Mouse (Mus musculus): ENCODE measurements around the gene Lztfl1. TPM values are rescaled to one million over a fixed set of nuclear protein-coding genes. Genes with fewer than 3 reads are reported as not detected.
"Not testable (repeated sequence)": the region's sequence is repeated elsewhere in the genome, so short reads cannot be mapped to it uniquely, and the experiment has no call there.

The Lztfl1 gene
- polyA plus RNA-seq (2015; fragmentation: Nextera tagmentation; extraction: Ambion mirVana), result 16.4 and 17.4 TPM in 2 replicates

DNA sequence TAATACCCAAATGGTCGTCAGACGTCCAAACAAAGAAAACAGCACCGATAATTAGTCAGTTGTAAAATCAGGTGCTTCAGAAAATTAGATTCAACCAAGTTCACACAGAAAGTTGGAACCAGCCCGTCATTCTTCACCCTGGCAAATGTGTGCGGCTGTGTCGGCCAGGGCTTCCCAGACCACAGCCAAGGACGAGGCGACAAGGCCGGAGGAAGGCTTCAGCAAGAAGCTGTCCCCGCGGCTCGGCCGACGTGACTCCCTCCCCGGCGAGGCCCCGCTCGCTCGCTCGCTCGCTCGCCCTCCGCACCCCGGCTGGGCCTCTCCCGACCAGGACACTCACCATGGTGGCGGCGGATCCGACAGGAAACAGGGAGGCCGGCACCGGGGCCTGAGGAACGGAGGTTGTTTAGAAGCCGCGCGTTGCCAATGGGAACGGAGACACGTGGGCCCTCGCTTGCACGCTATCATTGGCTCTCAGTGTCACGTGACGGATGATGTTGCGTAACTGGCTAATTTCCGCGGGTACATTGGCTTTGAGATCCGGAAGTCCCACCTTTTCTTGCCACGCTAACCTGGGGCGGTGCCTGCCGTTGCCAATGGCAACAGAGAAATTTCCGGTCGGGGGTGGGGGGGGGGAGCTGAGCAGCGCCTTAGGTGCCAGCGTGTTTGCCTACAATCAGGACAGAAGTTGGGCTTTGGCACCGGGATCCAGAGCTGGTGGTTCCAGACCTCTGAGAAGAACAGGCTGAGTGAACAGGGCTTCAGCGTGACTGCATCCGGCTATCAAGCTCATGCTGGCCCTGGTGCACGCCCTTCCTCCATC, at the start of gene Lztfl1:
Gene Lztfl1 (minus strand): TSS at position 512 of the 823 bp plus-strand sequence.
- Histone ChIP-seq H3K27ac (replicated peaks) (peak within 1 kb of the TSS; percentile 86), H3K9me3 (replicated peaks) (no peaks in the 10 kb centered on the region), H3K27me3 (peaks cover 9% of the 10 kb centered on the region; the same call in 1 of the 2 replicates), H3K36me3 (replicated peaks) (no peaks in the 10 kb centered on the region), H3K4me3 (replicated peaks) (peak within 1 kb of the TSS; percentile 89), H3K4me1 (replicated peaks) (peaks cover 12% of the 10 kb centered on the region), H3K9ac (peak within 1 kb of the TSS; percentile 78), H3K4me2 (peak within 1 kb of the TSS; percentile 89)
- ATAC-seq (ENCODE audit: insufficient read depth), result peak; percentile 99
- under 1% methylated on average over 54 of the region's 55 CpGs for WGBS (ENCODE audit: insufficient replicate concordance)

GRCm38 (mm10) chr9:123766996-123767395, 49.5 kb upstream of the Lztfl1 start:
- 62% methylated on average over 3 of the region's 3 CpGs for WGBS (ENCODE audit: insufficient replicate concordance)
- no peaks in the 10 kb centered on the region for H3K36me3 ChIP-seq (replicated peaks)
- no peak overlapping the region for H3K27ac ChIP-seq (replicated peaks)
- no peak for ATAC-seq (ENCODE audit: insufficient read depth)
- H3K4me1 ChIP-seq (replicated peaks), result no peaks in the 10 kb centered on the region
- H3K4me3 ChIP-seq (replicated peaks), result no peak overlapping the region
- H3K9me3 ChIP-seq (replicated peaks), result no peaks in the 10 kb centered on the region
- H3K9ac ChIP-seq, result no peak overlapping the region
- H3K27me3 ChIP-seq, result no peaks in the 10 kb centered on the region
- no peak overlapping the region for H3K4me2 ChIP-seq

DNA sequence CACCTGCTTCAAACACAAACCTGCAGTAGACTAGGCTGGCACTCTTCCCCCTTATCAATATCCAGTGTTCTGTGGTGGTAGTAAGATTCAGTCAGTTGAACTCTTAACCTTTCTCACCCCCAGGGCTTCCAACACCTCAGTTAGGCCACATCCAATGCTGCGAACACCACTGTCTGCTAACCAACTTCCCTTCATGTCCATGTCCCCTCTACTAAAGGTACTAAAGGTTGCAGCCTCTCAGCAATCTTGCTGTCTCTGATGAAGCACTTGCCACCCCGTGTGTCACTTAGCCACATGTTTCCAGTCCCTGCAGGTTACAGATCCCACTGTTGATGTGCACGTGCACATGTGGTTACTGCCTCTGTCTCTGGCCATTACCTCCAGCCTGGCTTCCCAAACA, 46.3 kb upstream of the Lztfl1 start:
- Histone ChIP-seq H3K27ac (replicated peaks) (no peak overlapping the region), H3K27me3 (no peaks in the 10 kb centered on the region), H3K4me2 (no peak overlapping the region), H3K4me3 (replicated peaks) (no peak overlapping the region), H3K9me3 (replicated peaks) (no peaks in the 10 kb centered on the region), H3K9ac (no peak overlapping the region), H3K4me1 (replicated peaks) (no peaks in the 10 kb centered on the region), H3K36me3 (replicated peaks) (no peaks in the 10 kb centered on the region)
- no peak for ATAC-seq (ENCODE audit: insufficient read depth)
- WGBS (ENCODE audit: insufficient replicate concordance), result 56% methylated on average over 3 of the region's 3 CpGs

DNA sequence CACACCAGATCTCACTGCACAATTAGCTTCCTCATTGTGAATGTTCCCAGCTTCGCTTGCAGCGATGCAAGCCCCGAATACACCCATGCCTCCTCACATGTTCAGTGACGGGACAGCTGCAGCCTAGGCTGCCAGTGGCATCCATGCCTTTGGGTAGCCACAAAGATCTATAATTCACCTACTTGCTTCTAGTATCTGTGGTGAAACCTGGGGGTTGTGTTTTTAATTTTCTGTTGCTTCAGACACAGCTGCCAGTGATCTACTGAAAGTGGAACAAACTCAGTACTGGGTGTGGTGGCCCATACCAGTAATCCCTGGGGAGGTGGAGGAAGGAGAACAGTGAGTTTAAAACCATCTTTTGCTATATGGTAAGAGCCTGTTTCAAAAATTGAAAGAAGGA, 45.4 kb upstream of the Lztfl1 start:
- no peaks in the 10 kb centered on the region for H3K9me3 ChIP-seq (replicated peaks)
- no peaks in the 10 kb centered on the region for H3K27me3 ChIP-seq
- no peak overlapping the region for H3K4me3 ChIP-seq (replicated peaks)
- H3K9ac ChIP-seq, result no peak overlapping the region
- H3K36me3 ChIP-seq (replicated peaks), result no peaks in the 10 kb centered on the region
- ATAC-seq (ENCODE audit: insufficient read depth), result no peak
- H3K4me1 ChIP-seq (replicated peaks), result no peaks in the 10 kb centered on the region
- 83% methylated on average over 4 of the region's 4 CpGs for WGBS (ENCODE audit: insufficient replicate concordance)
- no peak overlapping the region for H3K4me2 ChIP-seq
- no peak overlapping the region for H3K27ac ChIP-seq (replicated peaks)

- H3K4me1 ChIP-seq (replicated peaks), result no peaks in the 10 kb centered on the region
- no peaks in the 10 kb centered on the region for H3K27me3 ChIP-seq
- H3K36me3 ChIP-seq (replicated peaks), result no peaks in the 10 kb centered on the region
- H3K4me3 ChIP-seq (replicated peaks), result no peak overlapping the region
- H3K4me2 ChIP-seq, result no peak overlapping the region
- H3K27ac ChIP-seq (replicated peaks), result no peak overlapping the region
- no peak for ATAC-seq (ENCODE audit: insufficient read depth)
- 48% methylated on average over 3 of the region's 3 CpGs for WGBS (ENCODE audit: insufficient replicate concordance)
- H3K9me3 ChIP-seq (replicated peaks), result no peaks in the 10 kb centered on the region
- H3K9ac ChIP-seq, result no peak overlapping the region
Measured at GRCm38 (mm10) chr9:123760806-123761205, 43.3 kb upstream of the Lztfl1 start.

DNA sequence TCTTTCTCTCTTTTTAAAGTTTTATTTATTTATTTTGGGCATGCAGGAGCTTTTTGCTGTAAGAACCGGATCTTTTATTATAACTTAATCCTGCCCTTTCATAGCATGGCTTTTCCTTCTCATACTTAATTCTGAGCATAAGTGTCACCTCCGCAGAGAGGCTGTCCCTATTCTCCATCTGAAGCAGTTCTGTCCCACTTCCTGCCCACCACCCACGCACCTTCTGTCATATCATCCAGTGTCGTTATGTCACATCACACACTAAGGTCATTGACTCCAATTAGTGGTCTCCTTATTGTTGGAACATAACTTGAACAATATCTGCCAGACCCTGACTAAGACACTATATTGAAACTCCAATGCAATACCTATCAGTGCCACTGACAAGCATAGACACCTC, 41.1 kb upstream of the Lztfl1 start:
- Histone ChIP-seq H3K27me3 (no peaks in the 10 kb centered on the region), H3K9ac (no peak overlapping the region), H3K36me3 (replicated peaks) (no peaks in the 10 kb centered on the region), H3K4me2 (no peak overlapping the region), H3K4me1 (replicated peaks) (no peaks in the 10 kb centered on the region), H3K9me3 (replicated peaks) (no peaks in the 10 kb centered on the region), H3K4me3 (replicated peaks) (no peak overlapping the region), H3K27ac (replicated peaks) (no peak overlapping the region)
- no peak for ATAC-seq (ENCODE audit: insufficient read depth)
- WGBS (ENCODE audit: insufficient replicate concordance), result 56% methylated on average over 4 of the region's 4 CpGs

- H3K4me3 ChIP-seq (replicated peaks), result no peak overlapping the region
- H3K9me3 ChIP-seq (replicated peaks), result no peaks in the 10 kb centered on the region
- H3K4me2 ChIP-seq, result no peak overlapping the region
- H3K36me3 ChIP-seq (replicated peaks), result no peaks in the 10 kb centered on the region
- H3K9ac ChIP-seq, result no peak overlapping the region
- H3K27me3 ChIP-seq, result no peaks in the 10 kb centered on the region
- 58% methylated on average over 1 of the region's 1 CpGs for WGBS (ENCODE audit: insufficient replicate concordance)
- no peaks in the 10 kb centered on the region for H3K4me1 ChIP-seq (replicated peaks)
- no peak overlapping the region for H3K27ac ChIP-seq (replicated peaks)
- no peak for ATAC-seq (ENCODE audit: insufficient read depth)
Measured at GRCm38 (mm10) chr9:123758156-123758555, 40.7 kb upstream of the Lztfl1 start.

GRCm38 (mm10) chr9:123757326-123757725, 39.8 kb upstream of the Lztfl1 start:
- Histone ChIP-seq H3K27me3 (no peaks in the 10 kb centered on the region), H3K4me2 (no peak overlapping the region), H3K4me1 (replicated peaks) (no peaks in the 10 kb centered on the region), H3K4me3 (replicated peaks) (no peak overlapping the region), H3K36me3 (replicated peaks) (no peaks in the 10 kb centered on the region), H3K9me3 (replicated peaks) (no peaks in the 10 kb centered on the region), H3K9ac (no peak overlapping the region), H3K27ac (replicated peaks) (no peak overlapping the region)
- WGBS (ENCODE audit: insufficient replicate concordance), result 43% methylated on average over 2 of the region's 2 CpGs
- no peak for ATAC-seq (ENCODE audit: insufficient read depth)

DNA sequence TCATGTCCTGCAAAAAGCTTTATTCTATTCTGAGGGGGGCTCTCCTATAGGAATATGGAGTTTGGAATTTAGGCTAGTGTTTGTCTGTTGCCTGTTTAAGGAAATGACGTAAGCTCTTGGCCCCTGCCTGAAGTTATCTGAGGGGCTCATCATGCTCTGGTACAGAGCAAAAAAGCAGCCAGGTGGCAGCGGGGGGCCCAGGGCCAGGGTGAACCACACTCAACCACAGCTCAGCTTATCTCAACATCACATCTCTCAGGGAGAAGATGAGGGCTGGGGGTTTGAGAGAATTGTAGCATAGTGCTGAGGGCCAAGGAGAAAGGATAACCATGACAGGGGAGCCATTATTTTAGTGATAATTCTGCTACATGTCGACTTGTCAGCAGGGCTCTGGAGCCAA, 39.3 kb upstream of the Lztfl1 start:
- no peak for ATAC-seq (ENCODE audit: insufficient read depth)
- Histone ChIP-seq H3K9ac (no peak overlapping the region), H3K27me3 (no peaks in the 10 kb centered on the region), H3K27ac (replicated peaks) (no peak overlapping the region), H3K36me3 (replicated peaks) (no peaks in the 10 kb centered on the region), H3K9me3 (replicated peaks) (no peaks in the 10 kb centered on the region), H3K4me3 (replicated peaks) (no peak overlapping the region), H3K4me2 (no peak overlapping the region), H3K4me1 (replicated peaks) (no peaks in the 10 kb centered on the region)
- WGBS (ENCODE audit: insufficient replicate concordance), result 23% methylated on average over 3 of the region's 3 CpGs

GRCm38 (mm10) chr9:123754333-123754732, 36.8 kb upstream of the Lztfl1 start:
- 53% methylated on average over 4 of the region's 4 CpGs for WGBS (ENCODE audit: insufficient replicate concordance)
- no peak for ATAC-seq (ENCODE audit: insufficient read depth)

GRCm38 (mm10) chr9:123749687-123750086, 32.2 kb upstream of the Lztfl1 start:
- not testable (repeated sequence) for ATAC-seq (ENCODE audit: insufficient read depth); H3K4me3 ChIP-seq (replicated peaks); H3K4me1 ChIP-seq (replicated peaks); H3K9me3 ChIP-seq (replicated peaks); H3K9ac ChIP-seq; H3K27ac ChIP-seq (replicated peaks); H3K36me3 ChIP-seq (replicated peaks); H3K27me3 ChIP-seq; H3K4me2 ChIP-seq
- 75% methylated on average over 8 of the region's 8 CpGs for WGBS (ENCODE audit: insufficient replicate concordance)

More at GRCm38 (mm10) chr9:123754333-123754732, 36.8 kb upstream of the Lztfl1 start:
- no peak overlapping the region for H3K27ac ChIP-seq (replicated peaks)
- no peak overlapping the region for H3K9ac ChIP-seq
- no peak overlapping the region for H3K4me3 ChIP-seq (replicated peaks)
- H3K4me1 ChIP-seq (replicated peaks), result no peaks in the 10 kb centered on the region
- H3K4me2 ChIP-seq, result no peak overlapping the region
- H3K27me3 ChIP-seq, result no peaks in the 10 kb centered on the region
- H3K36me3 ChIP-seq (replicated peaks), result no peaks in the 10 kb centered on the region
- no peaks in the 10 kb centered on the region for H3K9me3 ChIP-seq (replicated peaks)

GRCm38 (mm10) chr9:123740799-123741198, 23.3 kb upstream of the Lztfl1 start:
- Histone ChIP-seq H3K9ac (no peak overlapping the region), H3K9me3 (replicated peaks) (no peaks in the 10 kb centered on the region), H3K27ac (replicated peaks) (no peak overlapping the region), H3K36me3 (replicated peaks) (no peaks in the 10 kb centered on the region), H3K4me1 (replicated peaks) (no peaks in the 10 kb centered on the region), H3K4me2 (no peak overlapping the region), H3K27me3 (no peaks in the 10 kb centered on the region), H3K4me3 (replicated peaks) (no peak overlapping the region)
- ATAC-seq (ENCODE audit: insufficient read depth), result no peak
- 72% methylated on average over 4 of the region's 4 CpGs for WGBS (ENCODE audit: insufficient replicate concordance)
